Mouse (Mus musculus) C2C12 (cell line): ENCODE results near the gene Mypop.

ENCODE experiments used
- CEBPB ChIP-seq: IDR thresholded peaks from one replicate; pipeline ENCODE4 v1.6.1; 2011; ENCODE audit warnings: low read depth, mild to moderate bottlenecking, control low read depth, moderate library complexity
- CTCF ChIP-seq: IDR thresholded peaks from one replicate; pipeline ENCODE4 v1.5.1; 2011; ENCODE audit not compliant: control insufficient read depth, insufficient read depth, insufficient read length
- MAX ChIP-seq: IDR thresholded peaks from one replicate; pipeline ENCODE4 v1.6.1; 2011; ENCODE audit warnings: mild to moderate bottlenecking, control low read depth
- MYOD1 ChIP-seq: IDR thresholded peaks from one replicate; pipeline ENCODE4 v1.6.1; 2011; ENCODE audit warnings: low read depth; ENCODE audit not compliant: control insufficient read depth, insufficient read length
- MYOG ChIP-seq: IDR thresholded peaks from one replicate; pipeline ENCODE4 v1.6.1; 2011; ENCODE audit not compliant: control insufficient read depth, insufficient read length; ENCODE audit errors: extremely low read depth
- USF1 ChIP-seq: IDR thresholded peaks from one replicate; pipeline ENCODE4 v1.6.1; 2011; ENCODE audit warnings: low read depth, mild to moderate bottlenecking, control low read depth, moderate library complexity

DNA sequence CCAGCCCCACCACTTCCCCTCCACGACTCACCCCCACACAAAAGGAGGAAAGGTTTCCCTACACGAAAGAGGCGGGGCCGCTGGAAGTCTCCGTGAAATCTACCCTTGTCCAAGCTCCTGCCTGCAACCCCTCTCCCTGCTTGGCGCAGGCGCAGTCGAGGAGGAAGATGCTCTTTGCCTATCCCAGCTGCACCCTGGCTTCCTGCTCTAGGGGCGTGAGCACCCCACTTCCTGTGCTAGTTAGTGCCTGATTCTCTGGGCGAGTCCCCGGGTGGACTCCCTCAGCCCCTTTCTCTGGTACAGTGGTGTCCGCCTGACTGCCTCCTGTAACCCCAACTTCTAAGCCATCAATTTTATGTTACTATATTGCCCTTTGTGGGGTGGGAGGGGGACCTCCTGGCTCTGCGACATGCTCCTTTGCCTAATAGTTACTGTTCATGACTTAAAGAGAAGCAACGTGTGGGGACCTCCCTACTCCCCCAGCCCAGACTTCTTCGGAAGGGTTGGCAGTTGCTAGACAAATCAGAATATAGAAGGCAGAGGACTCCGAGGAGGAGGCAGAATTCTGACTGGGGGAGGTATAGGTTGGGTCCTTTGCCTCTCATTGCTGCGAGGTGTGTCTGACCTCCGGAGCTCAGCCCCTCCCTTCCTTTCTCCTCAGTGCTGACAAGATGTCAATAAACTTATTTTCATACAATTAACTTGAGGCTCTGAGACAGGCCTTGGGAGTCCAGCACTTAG lies 10.2 kb downstream of the Mypop start:
- TF ChIP-seq CTCF (no peak), MYOG (no peak), CEBPB (no peak), MAX (no peak), MYOD1 (no peak), USF1 (no peak)
